Mouse (Mus musculus): ENCODE results near the gene Hist1h3b. TPM values are rescaled to one million over a fixed set of nuclear protein-coding genes. Genes with fewer than 3 reads are reported as not detected.

Gene Hist1h3b
- total and polyA plus RNA-seq, 2 experiments from 2014 or later, result 3.3 to 800 TPM

DNA sequence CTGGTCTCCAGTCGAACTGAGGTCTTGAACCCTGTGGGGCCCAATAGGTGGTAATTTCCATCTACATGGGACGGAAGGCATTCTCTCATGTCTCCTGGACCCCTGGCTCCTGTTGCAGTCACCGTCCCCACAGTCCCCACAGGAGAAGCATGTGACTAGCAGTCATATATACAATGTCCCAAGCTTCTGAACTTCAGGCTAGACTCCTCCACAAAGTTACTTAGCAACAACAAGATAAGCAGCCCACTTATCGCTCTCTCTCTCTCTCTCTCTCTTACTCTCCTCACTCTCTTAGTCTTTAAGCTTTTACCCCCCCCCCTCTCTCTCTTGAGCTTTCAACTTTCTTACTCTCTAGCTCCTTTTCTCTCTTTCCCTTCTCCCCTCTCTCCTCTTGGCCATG is 27.8 kb upstream of the Hist1h3b start:
- no peaks in the 10 kb centered on the region for H3K9me3 ChIP-seq (replicated peaks; ENCODE audit: control insufficient read depth, low read length)
- DNase-seq (ENCODE audit: low spot score) (no peak), ATAC-seq (ENCODE audit: insufficient read depth, low read depth) (no peak)
- WGBS, result 56% methylated on average over 4 of the region's 4 CpGs
- no peak overlapping the region for H3K27ac ChIP-seq (ENCODE audit: low read depth)
- 0 out of 2 replicates have a peak, but pooled peaks cover 8% of the 10 kb centered on the region for H3K4me1 ChIP-seq (ENCODE audit: control insufficient read depth, insufficient read depth)
- H3K27me3 ChIP-seq (ENCODE audit: control insufficient read depth, insufficient read depth, low read length), result no peaks in the 10 kb centered on the region
- TF ChIP-seq EP300 (IDR thresholded peaks at IDR 0.05; ENCODE audit: low read depth) (no peak), CTCF (IDR thresholded peaks at IDR 0.05; ENCODE audit: low read depth) (no peak)
- no peak overlapping the region for H3K4me2 ChIP-seq (ENCODE audit: low read depth, low read length)
- no peak overlapping the region for H3K4me3 ChIP-seq (ENCODE audit: low read depth, low read length)
- H3K36me3 ChIP-seq (replicated peaks; ENCODE audit: control insufficient read depth, insufficient read depth, low read length), result no peaks in the 10 kb centered on the region
- no peak overlapping the region for H3K9ac ChIP-seq (replicated peaks; ENCODE audit: low read depth, low read length)

DNA sequence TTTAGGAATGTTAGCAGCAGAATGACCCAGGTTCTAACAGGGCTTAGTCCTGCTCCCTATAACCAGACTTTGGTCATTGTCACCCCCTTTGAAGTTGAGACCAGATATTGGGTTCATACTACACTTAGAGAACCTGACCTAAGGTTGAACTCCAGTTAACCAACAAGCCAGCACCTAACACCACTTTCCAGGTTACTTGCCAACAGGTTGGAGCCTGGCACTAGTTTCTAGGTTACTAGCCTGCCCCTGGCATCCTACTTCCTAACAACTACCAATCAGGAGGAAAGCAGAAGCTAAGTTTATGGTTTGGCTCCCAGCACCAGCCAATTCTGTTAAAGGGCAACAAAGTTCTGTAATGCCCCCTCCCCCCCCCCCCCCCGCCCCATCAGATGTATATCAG is 26.9 kb upstream of the Hist1h3b start:
- DNase-seq (ENCODE audit: low spot score), result no peak
- no peak for TF ChIP-seq EP300 (IDR thresholded peaks at IDR 0.05; ENCODE audit: low read depth)
- H3K27ac ChIP-seq (ENCODE audit: low read depth), result no peak overlapping the region

DNA sequence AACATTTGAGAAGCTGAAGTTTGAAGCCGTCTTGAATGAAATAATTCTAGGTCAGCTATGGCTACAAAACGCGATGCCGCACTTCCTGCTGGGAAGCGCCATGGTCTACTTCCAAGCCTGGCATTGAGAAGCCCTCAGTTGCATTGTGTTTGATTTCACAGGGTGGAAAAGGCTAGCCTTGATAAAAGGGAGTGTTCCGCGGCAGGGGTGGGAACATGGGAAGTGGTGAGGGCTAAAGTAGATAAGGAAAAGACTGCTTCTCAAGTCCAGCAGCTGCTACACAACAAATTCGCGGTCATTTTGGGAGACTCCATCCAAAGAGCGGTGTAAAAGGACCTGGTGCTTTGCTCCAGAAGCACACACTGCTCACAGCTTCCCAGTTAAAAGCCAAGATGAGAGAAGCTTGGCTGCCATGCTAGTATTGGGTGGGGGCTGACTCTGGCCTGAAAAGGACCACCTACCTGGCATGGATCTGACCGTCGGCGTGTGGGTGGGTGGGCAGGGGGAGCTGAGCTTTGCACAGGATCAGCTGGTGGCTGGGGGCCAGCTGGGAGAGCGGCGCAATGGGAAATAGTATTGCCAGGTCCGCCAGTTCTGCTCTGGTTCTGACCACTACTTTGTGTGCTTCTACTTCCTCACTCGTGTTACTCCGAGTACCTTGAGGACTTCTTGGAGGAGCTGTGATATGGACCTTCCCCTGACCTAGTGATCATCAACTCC is 23.4 kb upstream of the Hist1h3b start:
- 0 out of 2 replicates have a peak, but pooled peaks cover 8% of the 10 kb centered on the region for H3K4me1 ChIP-seq (ENCODE audit: control insufficient read depth, insufficient read depth)
- no peak overlapping the region for H3K4me2 ChIP-seq (ENCODE audit: low read depth, low read length)
- H3K9ac ChIP-seq (replicated peaks; ENCODE audit: low read depth, low read length), result no peak overlapping the region
- H3K4me3 ChIP-seq (ENCODE audit: low read depth, low read length), result no peak overlapping the region
- TF ChIP-seq CTCF (IDR thresholded peaks at IDR 0.05; ENCODE audit: low read depth) (no peak), EP300 (IDR thresholded peaks at IDR 0.05; ENCODE audit: low read depth) (no peak)
- H3K27ac ChIP-seq (ENCODE audit: low read depth), result peak overlapping the region; percentile 30; the same call in 1 of the 2 replicates
- ATAC-seq (ENCODE audit: insufficient read depth, low read depth), result no peak
- 67% methylated on average over 18 of the region's 18 CpGs for WGBS
- no peaks in the 10 kb centered on the region for H3K36me3 ChIP-seq (replicated peaks; ENCODE audit: control insufficient read depth, insufficient read depth, low read length)
- DNase-seq (ENCODE audit: low spot score), result no peak
- H3K9me3 ChIP-seq (replicated peaks; ENCODE audit: control insufficient read depth, low read length), result no peaks in the 10 kb centered on the region
- H3K27me3 ChIP-seq (ENCODE audit: control insufficient read depth, insufficient read depth, low read length), result no peaks in the 10 kb centered on the region

More for the DNA sequence above, 26.9 kb upstream of the Hist1h3b start:
- no CpG with 5 or more reads among the region's 1 CpGs for WGBS
- no peak overlapping the region for H3K9ac ChIP-seq (replicated peaks; ENCODE audit: low read depth, low read length)
- H3K4me1 ChIP-seq (ENCODE audit: control insufficient read depth, insufficient read depth), result 0 out of 2 replicates have a peak, but pooled peaks cover 8% of the 10 kb centered on the region
- H3K4me3 ChIP-seq (ENCODE audit: low read depth, low read length), result no peak overlapping the region
- no peak for ATAC-seq (ENCODE audit: insufficient read depth, low read depth)
- H3K4me2 ChIP-seq (ENCODE audit: low read depth, low read length), result no peak overlapping the region
- H3K36me3 ChIP-seq (replicated peaks; ENCODE audit: control insufficient read depth, insufficient read depth, low read length), result no peaks in the 10 kb centered on the region
- H3K9me3 ChIP-seq (replicated peaks; ENCODE audit: control insufficient read depth, low read length), result no peaks in the 10 kb centered on the region
- no peaks in the 10 kb centered on the region for H3K27me3 ChIP-seq (ENCODE audit: control insufficient read depth, insufficient read depth, low read length)

DNA sequence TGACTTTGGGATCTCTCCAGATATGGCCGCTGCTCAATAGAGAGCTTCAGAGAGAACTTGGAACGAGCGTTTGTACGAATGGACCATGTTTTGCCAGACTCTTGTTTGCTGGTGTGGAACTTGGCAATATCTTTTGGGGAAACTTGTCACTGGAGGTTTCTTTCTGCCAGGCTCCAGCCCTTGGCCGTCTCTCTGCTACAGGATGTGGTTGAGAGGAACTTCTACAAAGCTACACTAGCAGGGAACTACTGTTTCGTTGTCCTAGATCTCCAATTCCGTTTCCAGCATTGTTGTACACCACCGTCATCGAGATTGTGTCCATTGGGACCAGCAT is 22.9 kb upstream of the Hist1h3b start:
- H3K36me3 ChIP-seq (replicated peaks; ENCODE audit: control insufficient read depth, insufficient read depth, low read length), result no peaks in the 10 kb centered on the region
- H3K4me1 ChIP-seq (ENCODE audit: control insufficient read depth, insufficient read depth), result 0 out of 2 replicates have a peak, but pooled peaks cover 7% of the 10 kb centered on the region
- peak overlapping the region; percentile 30; the same call in 1 of the 2 replicates for H3K27ac ChIP-seq (ENCODE audit: low read depth)
- H3K27me3 ChIP-seq (ENCODE audit: control insufficient read depth, insufficient read depth, low read length), result no peaks in the 10 kb centered on the region
- H3K9ac ChIP-seq (replicated peaks; ENCODE audit: low read depth, low read length), result no peak overlapping the region
- TF ChIP-seq EP300 (IDR thresholded peaks at IDR 0.05; ENCODE audit: low read depth), result no peak
- no peak for ATAC-seq (ENCODE audit: insufficient read depth, low read depth)
- no peak for DNase-seq (ENCODE audit: low spot score)
- WGBS, result 84% methylated on average over 9 of the region's 9 CpGs
- no peaks in the 10 kb centered on the region for H3K9me3 ChIP-seq (replicated peaks; ENCODE audit: control insufficient read depth, low read length)
- no peak overlapping the region for H3K4me2 ChIP-seq (ENCODE audit: low read depth, low read length)
- H3K4me3 ChIP-seq (ENCODE audit: low read depth, low read length), result no peak overlapping the region

DNA sequence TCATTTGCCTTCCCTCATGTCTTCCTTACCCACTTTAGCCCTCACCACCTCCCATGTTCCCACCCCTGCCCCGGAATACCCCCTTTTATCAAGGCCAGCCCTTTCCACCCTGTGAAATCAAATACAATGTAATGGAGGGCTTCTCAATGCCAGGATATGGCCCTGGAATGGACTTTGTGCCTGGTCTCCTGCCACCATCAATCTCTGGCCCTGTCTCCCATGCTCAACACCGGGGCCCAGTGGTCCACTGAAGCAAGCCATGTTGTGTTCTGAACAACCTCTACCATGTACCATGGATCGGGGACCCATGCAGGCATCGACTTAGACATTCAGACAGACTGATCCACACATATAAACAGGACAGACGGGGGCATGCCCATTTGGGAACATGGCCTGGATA is 22.4 kb upstream of the Hist1h3b start:
- Histone ChIP-seq H3K36me3 (replicated peaks; ENCODE audit: control insufficient read depth, insufficient read depth, low read length) (no peaks in the 10 kb centered on the region), H3K4me2 (ENCODE audit: low read depth, low read length) (no peak overlapping the region), H3K4me3 (ENCODE audit: low read depth, low read length) (no peak overlapping the region), H3K9me3 (replicated peaks; ENCODE audit: control insufficient read depth, low read length) (no peaks in the 10 kb centered on the region), H3K9ac (replicated peaks; ENCODE audit: low read depth, low read length) (no peak overlapping the region), H3K27ac (ENCODE audit: low read depth) (no peak overlapping the region), H3K27me3 (ENCODE audit: control insufficient read depth, insufficient read depth, low read length) (no peaks in the 10 kb centered on the region), H3K4me1 (ENCODE audit: control insufficient read depth, insufficient read depth) (0 out of 2 replicates have a peak, but pooled peaks cover 4% of the 10 kb centered on the region)
- DNase-seq (ENCODE audit: low spot score) (no peak), ATAC-seq (ENCODE audit: insufficient read depth, low read depth) (no peak)
- WGBS, result 89% methylated on average over 5 of the region's 5 CpGs
- no peak for TF ChIP-seq CTCF (IDR thresholded peaks at IDR 0.05; ENCODE audit: low read depth)

DNA sequence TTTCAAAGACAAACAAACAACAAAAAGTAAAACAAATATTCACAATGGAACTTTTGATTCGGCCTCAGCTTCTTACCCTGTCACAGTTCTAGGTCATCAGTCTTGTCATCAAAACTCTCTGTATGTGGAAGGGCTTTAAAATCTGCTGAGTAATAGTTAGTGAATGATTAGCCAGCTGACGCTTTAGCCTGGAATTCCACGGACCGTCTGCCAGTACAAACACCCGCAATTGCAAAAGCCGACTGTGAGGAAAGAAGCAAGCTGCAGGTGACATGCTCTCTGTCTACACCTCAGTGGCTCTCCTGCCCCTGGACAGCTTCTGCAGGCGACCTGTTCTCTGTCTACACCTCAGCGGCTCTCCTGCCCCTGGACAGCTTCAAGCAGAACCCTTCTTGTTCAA is 21.6 kb upstream of the Hist1h3b start:
- H3K4me1 ChIP-seq (ENCODE audit: control insufficient read depth, insufficient read depth), result 0 out of 2 replicates have a peak, but pooled peaks cover 4% of the 10 kb centered on the region
- H3K27me3 ChIP-seq (ENCODE audit: control insufficient read depth, insufficient read depth, low read length), result no peaks in the 10 kb centered on the region
- peak; percentile 45; the same call in 1 of the 2 replicates for ATAC-seq (ENCODE audit: insufficient read depth, low read depth)
- 18% methylated on average over 8 of the region's 8 CpGs for WGBS
- H3K9me3 ChIP-seq (replicated peaks; ENCODE audit: control insufficient read depth, low read length), result no peaks in the 10 kb centered on the region
- no peak overlapping the region for H3K4me3 ChIP-seq (ENCODE audit: low read depth, low read length)
- no peak overlapping the region for H3K27ac ChIP-seq (ENCODE audit: low read depth)
- no peak overlapping the region for H3K9ac ChIP-seq (replicated peaks; ENCODE audit: low read depth, low read length)
- DNase-seq (ENCODE audit: low spot score), result peak; percentile 45
- no peaks in the 10 kb centered on the region for H3K36me3 ChIP-seq (replicated peaks; ENCODE audit: control insufficient read depth, insufficient read depth, low read length)
- no peak for TF ChIP-seq CTCF (IDR thresholded peaks at IDR 0.05; ENCODE audit: low read depth)
- no peak for TF ChIP-seq EP300 (IDR thresholded peaks at IDR 0.05; ENCODE audit: low read depth)
- H3K4me2 ChIP-seq (ENCODE audit: low read depth, low read length), result no peak overlapping the region
